15 mouse cellular contexts compared by ENCODE assay signal in genomic region chr4:57270991-57271390, GRCm38 (mm10). TPM values are rescaled to one million over a fixed set of nuclear protein-coding genes. Genes with fewer than 3 reads are reported as not detected.
DNase-seq lines count a peak whose midpoint lies in the region; ATAC-seq and TF ChIP-seq lines count a peak whose summit lies in the region.
"Had no signal": no experiment of that assay in that cellular context is flagged by ENCODE, and none has a peak within 500 bp of the region (broad histone marks: within the 10 kb centered on the region; RNA-seq: fewer than 3 reads in every experiment).

No protein-coding gene starts in this region.

- 0 out of 2 replicates have a peak, but pooled peaks cover 2% of the 10 kb centered on the region for H3K36me3 ChIP-seq in stomach, postnatal 0 days (ENCODE audit: control insufficient read depth, insufficient read depth, low read length)
- H3K36me3 ChIP-seq: lung, embryonic 15.5 days had no signal

- H3K4me3 ChIP-seq in layer of hippocampus, adult 2 months: no peak overlapping the region
- no peak overlapping the region for H3K4me3 ChIP-seq in stomach, postnatal 0 days (ENCODE audit: low read depth, low read length)
- H3K4me3 ChIP-seq: lung, embryonic 15.5 days had no signal

- ATAC-seq in stomach, postnatal 0 days (ENCODE audit: low FRiP score, low TSS enrichment): no peak

- DNase-seq in cerebellum, postnatal 10 days: peak; percentile 50 to 53
- DNase-seq in cerebellum, postnatal 4 days (ENCODE audit: low spot score in 2 of 2): no peak
- no peak for DNase-seq in layer of hippocampus, adult 2 months (ENCODE audit: low spot score in 2 of 2)
- DNase-seq in layer of hippocampus, postnatal 36 days: no peak
- DNase-seq in right cerebral cortex, postnatal 14 days: peak; percentile 30
- DNase-seq in right cerebral cortex, adult 18-20 months: no peak
- DNase-seq in stomach, postnatal 0 days (ENCODE audit: low spot score): peak; percentile 33
- no peak for DNase-seq in layer of hippocampus, adult 9-11 months
- DNase-seq: adrenal gland, adult 8-10 months; cerebellum, adult 9-11 months; kidney, adult 9 months; thymus, postnatal 14 days had no signal

- H3K27me3 ChIP-seq in stomach, postnatal 0 days (ENCODE audit: control insufficient read depth, insufficient read depth, low read length): no peaks in the 10 kb centered on the region

- no peak overlapping the region for H3K4me2 ChIP-seq in stomach, postnatal 0 days (replicated peaks; ENCODE audit: low read depth)
- H3K4me2 ChIP-seq: hindbrain, embryonic 14.5 days; lung, embryonic 15.5 days; midbrain, embryonic 11.5 days had no signal

- no peak overlapping the region for H3K27ac ChIP-seq in layer of hippocampus, adult 2 months
- no peak overlapping the region for H3K27ac ChIP-seq in stomach, postnatal 0 days (replicated peaks)
- H3K27ac ChIP-seq: hindbrain, embryonic 14.5 days; lung, embryonic 15.5 days had no signal

- no peak for TF ChIP-seq EP300 in stomach, postnatal 0 days (optimal IDR thresholded peaks at IDR 0.05)

- WGBS in stomach, postnatal 0 days: 83% methylated on average over 8 of the region's 8 CpGs

- no peaks in the 10 kb centered on the region for H3K4me1 ChIP-seq in stomach, postnatal 0 days (replicated peaks; ENCODE audit: control insufficient read depth, insufficient read depth)

- no peaks in the 10 kb centered on the region for H3K9me3 ChIP-seq in stomach, postnatal 0 days (ENCODE audit: control insufficient read depth, low read length)
- H3K9me3 ChIP-seq: lung, embryonic 15.5 days had no signal

- no peak overlapping the region for H3K9ac ChIP-seq in stomach, postnatal 0 days (ENCODE audit: low read length)
- H3K9ac ChIP-seq: hindbrain, embryonic 14.5 days; lung, embryonic 15.5 days had no signal

- peak; percentile 71 for TF ChIP-seq CTCF in layer of hippocampus, adult 2 months (conservative IDR thresholded peaks at IDR 0.05)
- peak; percentile 60 for TF ChIP-seq CTCF in stomach, postnatal 0 days (IDR thresholded peaks at IDR 0.05; ENCODE audit: low read depth)

RNA-seq across cellular contexts. Expression of gene Ptpn3, which starts 30.6 kb away (rescaled TPM):
- total RNA-seq in layer of hippocampus, adult 2 months (2021): 10 to 100 TPM; 76.6 to 92.1 TPM
- 10 to 100 TPM; 74.8 to 79.2 TPM for total RNA-seq in layer of hippocampus, postnatal 36 days (2021)
- polyA plus RNA-seq in stomach, postnatal 0 days (2015; fragmentation: Nextera tagmentation; extraction: Ambion mirVana): 4.3 and 5.2 TPM in 2 replicates

Comparison
In these comparisons a context has a peak if more than half of its experiments do, and no peak if none do; other contexts are left out.
1. DNase-seq: peak in cerebellum, postnatal 10 days (2 of 2), right cerebral cortex, postnatal 14 days (single experiment) and stomach, postnatal 0 days (single experiment); none in cerebellum, postnatal 4 days (0 of 2), layer of hippocampus, adult 2 months (0 of 2), layer of hippocampus, postnatal 36 days (0 of 2), right cerebral cortex, adult 18-20 months (single experiment) and layer of hippocampus, adult 9-11 months (single experiment).